Mouse (Mus musculus): ENCODE measurements at regions not wholly inside any gene's neighbourhood (a gene's known extent, or its start where the extent isn't known, plus 50 kb on each side); places are given as distances from the start of the nearest gene placed in this dataset.

GRCm38 (mm10) chr8:8745615-8746285, 55.4 kb upstream of the Arglu1 start:
- Histone ChIP-seq H3K27me3 (replicated peaks) (no peaks in the 10 kb centered on the region), H3K4me1 (ENCODE audit: control insufficient read depth in 1 of 2, insufficient read depth in 2 of 2) (no peaks in the 10 kb centered on the region), H3K9ac (ENCODE audit: insufficient read depth, low read depth) (no peak overlapping the region), H3K27ac (ENCODE audit: insufficient read depth, low read depth) (no peak overlapping the region), H3K9me3 (replicated peaks; ENCODE audit: low read length) (peaks cover 55% of the 10 kb centered on the region), H3K4me3 (replicated peaks in 1 of 3; ENCODE audit: low read depth in 2 of 3, low read length in 2 of 3, poor library complexity in 1 of 3) (no peak overlapping the region), H3K36me3 (replicated peaks in 1 of 2; ENCODE audit: control insufficient read depth in 1 of 2, insufficient read depth in 1 of 2, low read length in 1 of 2) (no peaks in the 10 kb centered on the region), H3K79me2 (replicated peaks; ENCODE audit: control insufficient read depth, extremely low read depth, insufficient read depth, poor library complexity, severe bottlenecking) (no peaks in the 10 kb centered on the region), H3K4me2 (ENCODE audit: insufficient read depth, low read depth, poor library complexity, severe bottlenecking) (no peak overlapping the region)
- in situ Hi-C loops (cut with MboI; ENCODE audit: low pct_ligation_motif_present, low pct_unique_long_range_greater_than_20kb, low sequenced_read_pairs) (no loop called here), dilution Hi-C loops (cut with MboI; ENCODE audit: extremely low pct_ligation_motif_present, extremely low pct_unique_long_range_greater_than_20kb, low sequenced_read_pairs) (no loop called here)
- no peak for TF ChIP-seq POLR2A (IDR thresholded peaks at IDR 0.05; ENCODE audit: low read depth, low read length)
- no peak for TF ChIP-seq MEF2A (IDR thresholded peaks at IDR 0.05; ENCODE audit: borderline replicate concordance, low read depth, low read length)
- no peak for TF ChIP-seq ELF1 (IDR thresholded peaks at IDR 0.05; ENCODE audit: low read depth, low read length)
- TF ChIP-seq HCFC1 (IDR thresholded peaks at IDR 0.05; ENCODE audit: low read depth, low read length), result no peak
- no peak for TF ChIP-seq SIN3A (IDR thresholded peaks at IDR 0.05; ENCODE audit: low read length)
- TF ChIP-seq NELFE (IDR thresholded peaks at IDR 0.05; ENCODE audit: low read depth, low read length), result no peak
- no peak for TF ChIP-seq UBTF (IDR thresholded peaks at IDR 0.05; ENCODE audit: low read depth, low read length)
- TF ChIP-seq TCF12 (IDR thresholded peaks at IDR 0.05; ENCODE audit: low read depth, low read length), result no peak
- no peak for TF ChIP-seq E2F4 (IDR thresholded peaks at IDR 0.05; ENCODE audit: insufficient replicate concordance, low read depth, low read length)
- TF ChIP-seq ZMIZ1 (IDR thresholded peaks at IDR 0.05; ENCODE audit: low read depth, low read length), result no peak
- TF ChIP-seq SMC3 (IDR thresholded peaks at IDR 0.05; ENCODE audit: low read depth, low read length), result no peak
- TF ChIP-seq EP300 (IDR thresholded peaks at IDR 0.05; ENCODE audit: low read length), result no peak
- no peak for TF ChIP-seq IRF4 (IDR thresholded peaks at IDR 0.05; ENCODE audit: low read depth, low read length)
- TF ChIP-seq RCOR1 (conservative IDR thresholded peaks at IDR 0.05; ENCODE audit: low read depth, low read length), result no peak
- DNase-seq (ENCODE audit: extremely low read depth), result no peak

Data from CH12.LX (cell line).